Mouse (Mus musculus): Measurements from ENCODE around the gene Rbbp8nl. TPM values are rescaled to one million over a fixed set of nuclear protein-coding genes. Genes with fewer than 3 reads are reported as not detected.

Gene Rbbp8nl
- polyA plus RNA-seq (2015; fragmentation: Nextera tagmentation; extraction: Ambion mirVana), result not detected in 2 replicates

- ATAC-seq (ENCODE audit: low read depth), result no peak
- H3K9ac ChIP-seq, result no peak within 1 kb of the TSS
These were observed at the start of gene Rbbp8nl for GRCm38 (mm10) chr2:180289440-180290108. Gene Rbbp8nl, minus strand, starts transcription at chr2:180289879.

GRCm38 (mm10) chr2:180334551-180334986 is 44.9 kb upstream of the Rbbp8nl start, which contains the start of gene Gata5:
Gene Gata5, minus strand, starts transcription at chr2:180334699.
- Histone ChIP-seq H3K27me3 (peaks cover 82% of the 10 kb centered on the region), H3K4me1 (replicated peaks) (peaks cover 16% of the 10 kb centered on the region), H3K9ac (peak within 1 kb of the TSS; percentile 26), H3K36me3 (no peaks in the 10 kb centered on the region), H3K9me3 (no peaks in the 10 kb centered on the region), H3K4me3 (peak within 1 kb of the TSS; percentile 32), H3K4me2 (peak within 1 kb of the TSS; percentile 57), H3K27ac (replicated peaks) (no peak within 1 kb of the TSS)
- 0 out of 2 replicates have a peak, but pooled peaks have one; percentile 23 for ATAC-seq (ENCODE audit: low read depth)
- WGBS, result under 1% methylated on average over 33 of the region's 33 CpGs

More at GRCm38 (mm10) chr2:180289440-180290108, at the start of gene Rbbp8nl:
- Histone ChIP-seq H3K36me3 (no peaks in the 10 kb centered on the region), H3K27ac (replicated peaks) (no peak within 1 kb of the TSS), H3K9me3 (no peaks in the 10 kb centered on the region), H3K27me3 (no peaks in the 10 kb centered on the region), H3K4me1 (replicated peaks) (no peaks in the 10 kb centered on the region), H3K4me2 (no peak within 1 kb of the TSS), H3K4me3 (no peak within 1 kb of the TSS)
- WGBS, result 55% methylated on average over 16 of the region's 16 CpGs

- no peak for ATAC-seq (ENCODE audit: low read depth)
- Histone ChIP-seq H3K9ac (peak overlapping the region; percentile 26), H3K27ac (replicated peaks) (no peak overlapping the region)
These were observed 44.3 kb upstream of the Rbbp8nl start for GRCm38 (mm10) chr2:180333778-180334550.

GRCm38 (mm10) chr2:180329466-180329865 is 39.8 kb upstream of the Rbbp8nl start:
- WGBS, result 93% methylated on average over 1 of the region's 1 CpGs
- Histone ChIP-seq H3K4me3 (no peak overlapping the region), H3K4me1 (replicated peaks) (peaks cover 10% of the 10 kb centered on the region), H3K27me3 (peaks cover 39% of the 10 kb centered on the region), H3K9ac (no peak overlapping the region), H3K36me3 (no peaks in the 10 kb centered on the region), H3K4me2 (no peak overlapping the region), H3K27ac (replicated peaks) (no peak overlapping the region), H3K9me3 (no peaks in the 10 kb centered on the region)
- ATAC-seq (ENCODE audit: low read depth), result no peak

More at GRCm38 (mm10) chr2:180333778-180334550, 44.3 kb upstream of the Rbbp8nl start:
- under 1% methylated on average over 68 of the region's 69 CpGs for WGBS
- Histone ChIP-seq H3K4me3 (peak overlapping the region; percentile 32), H3K36me3 (no peaks in the 10 kb centered on the region), H3K27me3 (peaks cover 76% of the 10 kb centered on the region), H3K9me3 (no peaks in the 10 kb centered on the region), H3K4me2 (peak overlapping the region; percentile 57), H3K4me1 (replicated peaks) (peaks cover 16% of the 10 kb centered on the region)

GRCm38 (mm10) chr2:180322674-180323355 is 33.1 kb upstream of the Rbbp8nl start:
- WGBS, result 39% methylated on average over 14 of the region's 14 CpGs
- H3K4me2 ChIP-seq, result no peak overlapping the region
- no peaks in the 10 kb centered on the region for H3K27me3 ChIP-seq
- H3K4me3 ChIP-seq, result no peak overlapping the region
- H3K9ac ChIP-seq, result no peak overlapping the region
- H3K4me1 ChIP-seq (replicated peaks), result no peaks in the 10 kb centered on the region
- no peaks in the 10 kb centered on the region for H3K9me3 ChIP-seq
- ATAC-seq (ENCODE audit: low read depth), result no peak
- no peaks in the 10 kb centered on the region for H3K36me3 ChIP-seq
- no peak overlapping the region for H3K27ac ChIP-seq (replicated peaks)

- no peaks in the 10 kb centered on the region for H3K27me3 ChIP-seq
- H3K9ac ChIP-seq, result no peak overlapping the region
- no peak for ATAC-seq (ENCODE audit: low read depth)
- H3K4me3 ChIP-seq, result no peak overlapping the region
- H3K27ac ChIP-seq (replicated peaks), result no peak overlapping the region
- no peaks in the 10 kb centered on the region for H3K9me3 ChIP-seq
- WGBS, result 70% methylated on average over 4 of the region's 4 CpGs
- H3K4me1 ChIP-seq (replicated peaks), result no peaks in the 10 kb centered on the region
- H3K36me3 ChIP-seq, result no peaks in the 10 kb centered on the region
- H3K4me2 ChIP-seq, result no peak overlapping the region
These were observed 30.5 kb upstream of the Rbbp8nl start for GRCm38 (mm10) chr2:180320216-180320615.

GRCm38 (mm10) chr2:180317591-180317990 is 27.9 kb upstream of the Rbbp8nl start:
- Histone ChIP-seq H3K27ac (replicated peaks) (no peak overlapping the region), H3K4me1 (replicated peaks) (no peaks in the 10 kb centered on the region), H3K4me2 (no peak overlapping the region), H3K9ac (no peak overlapping the region), H3K36me3 (no peaks in the 10 kb centered on the region), H3K27me3 (no peaks in the 10 kb centered on the region), H3K4me3 (no peak overlapping the region), H3K9me3 (no peaks in the 10 kb centered on the region)
- no peak for ATAC-seq (ENCODE audit: low read depth)
- 73% methylated on average over 7 of the region's 7 CpGs for WGBS

GRCm38 (mm10) chr2:180314292-180314691 is 24.6 kb upstream of the Rbbp8nl start:
- no peak for ATAC-seq (ENCODE audit: low read depth)
- Histone ChIP-seq H3K27me3 (no peaks in the 10 kb centered on the region), H3K36me3 (no peaks in the 10 kb centered on the region), H3K4me1 (replicated peaks) (no peaks in the 10 kb centered on the region), H3K4me3 (no peak overlapping the region), H3K27ac (replicated peaks) (no peak overlapping the region), H3K9ac (no peak overlapping the region), H3K9me3 (no peaks in the 10 kb centered on the region), H3K4me2 (no peak overlapping the region)
- 78% methylated on average over 2 of the region's 2 CpGs for WGBS

- Histone ChIP-seq H3K9ac (no peak overlapping the region), H3K4me3 (no peak overlapping the region), H3K9me3 (no peaks in the 10 kb centered on the region), H3K36me3 (no peaks in the 10 kb centered on the region), H3K27ac (replicated peaks) (no peak overlapping the region), H3K27me3 (no peaks in the 10 kb centered on the region), H3K4me2 (no peak overlapping the region), H3K4me1 (replicated peaks) (no peaks in the 10 kb centered on the region)
- WGBS, result 84% methylated on average over 4 of the region's 4 CpGs
- no peak for ATAC-seq (ENCODE audit: low read depth)
These were observed 21.5 kb upstream of the Rbbp8nl start for GRCm38 (mm10) chr2:180311147-180311546.

GRCm38 (mm10) chr2:180307680-180308079 is 18.0 kb upstream of the Rbbp8nl start:
- Histone ChIP-seq H3K27me3 (no peaks in the 10 kb centered on the region), H3K9me3 (no peaks in the 10 kb centered on the region), H3K4me2 (no peak overlapping the region), H3K9ac (no peak overlapping the region), H3K4me1 (replicated peaks) (no peaks in the 10 kb centered on the region), H3K36me3 (no peaks in the 10 kb centered on the region), H3K4me3 (no peak overlapping the region), H3K27ac (replicated peaks) (no peak overlapping the region)
- WGBS, result 63% methylated on average over 2 of the region's 2 CpGs
- no peak for ATAC-seq (ENCODE audit: low read depth)

GRCm38 (mm10) chr2:180306423-180307168 is 16.9 kb upstream of the Rbbp8nl start:
- Histone ChIP-seq H3K27ac (replicated peaks) (no peak overlapping the region), H3K4me1 (replicated peaks) (no peaks in the 10 kb centered on the region), H3K27me3 (no peaks in the 10 kb centered on the region), H3K9ac (no peak overlapping the region), H3K36me3 (no peaks in the 10 kb centered on the region), H3K4me3 (no peak overlapping the region), H3K9me3 (no peaks in the 10 kb centered on the region), H3K4me2 (no peak overlapping the region)
- no peak for ATAC-seq (ENCODE audit: low read depth)
- WGBS, result 88% methylated on average over 8 of the region's 8 CpGs

All from neural tube, embryonic 13.5 days (tissue).